In genomic region chr19:9946986-9947385, GRCm38 (mm10) we compare ENCODE assay signal across 13 mouse cellular contexts. TPM values are rescaled to one million over a fixed set of nuclear protein-coding genes. Genes with fewer than 3 reads are reported as not detected.
A peak's percentile ranks its signal among the peaks of the same experiment; 100 is the strongest.
DNase-seq lines count a peak whose midpoint lies in the region; ATAC-seq and TF ChIP-seq lines count a peak whose summit lies in the region.
"Had no signal": no experiment of that assay in that cellular context is flagged by ENCODE, and none has a peak within 500 bp of the region (broad histone marks: within the 10 kb centered on the region; RNA-seq: fewer than 3 reads in every experiment).

No protein-coding gene starts in this region.

- TF ChIP-seq CTCF in lung, adult 2 months (IDR thresholded peaks at IDR 0.05; ENCODE audit: insufficient read depth, low read length), result no peak

- no peak for TF ChIP-seq POLR2A in lung, adult 2 months (IDR thresholded peaks at IDR 0.05; ENCODE audit: borderline replicate concordance, extremely low read depth, low read depth, low read length)

- H3K4me3 ChIP-seq in lung, adult 2 months (replicated peaks; ENCODE audit: extremely low read depth, low read depth, low read length), result no peak overlapping the region
- H3K4me3 ChIP-seq: liver, embryonic 13.5 days had no signal

- WGBS in lung, adult 2 months, result 25% methylated on average over 3 of the region's 3 CpGs

- peaks cover 15% of the 10 kb centered on the region for H3K4me1 ChIP-seq in lung, adult 2 months (ENCODE audit: control insufficient read depth, insufficient read depth, low read length)

- DNase-seq in frontal cortex, postnatal 10 days (ENCODE audit: low spot score in 2 of 2), result no peak
- peak; percentile 39 to 51 for DNase-seq in lung, adult 18-20 months
- DNase-seq in lung, adult 2 months, result no peak
- peak; percentile 98 for DNase-seq in gonadal fat pad, adult 2 months (ENCODE audit: low read depth)
- DNase-seq in lung, postnatal 14 days, result peak; percentile 26
- DNase-seq in embryo, embryonic 9.5 days (ENCODE audit: extremely low spot score), result no peak
- DNase-seq in cerebellum, postnatal 10 days, result no peak
- DNase-seq: cerebellum, adult 8-10 months; layer of hippocampus, adult 9-11 months; liver, embryonic 13.5 days; retina, postnatal 1 day; thymus, adult 18-20 months had no signal

- ATAC-seq in frontal cortex, adult (ENCODE audit: low TSS enrichment), result peak; percentile 84

RNA-seq across cellular contexts. Expression of gene Fth1, which starts 33.4 kb away (rescaled TPM):
- 4,642 and 7,955 TPM in 2 replicates for polyA plus RNA-seq in lung, adult 2 months (2012; rRNA removed)
- polyA plus RNA-seq in gonadal fat pad, adult 2 months (2012; rRNA removed), result 2,066 and 2,440 TPM in 2 replicates

RNA-seq across cellular contexts. Expression of gene Incenp, which starts 47.6 kb away (rescaled TPM):
- 5.5 and 7.7 TPM in 2 replicates for polyA plus RNA-seq in lung, adult 2 months (2012; rRNA removed)
- 5.1 and 5.6 TPM in 2 replicates for polyA plus RNA-seq in gonadal fat pad, adult 2 months (2012; rRNA removed)

RNA-seq across cellular contexts. Expression of gene Best1, which starts 54.4 kb away (rescaled TPM):
- polyA plus RNA-seq in lung, adult 2 months (2012; rRNA removed), result 2.3 and 3.1 TPM in 2 replicates
- polyA plus RNA-seq in gonadal fat pad, adult 2 months (2012; rRNA removed), result 2.0 and 2.7 TPM in 2 replicates

RNA-seq across cellular contexts. Expression of gene Rab3il1, which starts 54.5 kb away (rescaled TPM):
- polyA plus RNA-seq in lung, adult 2 months (2012; rRNA removed), result 10.5 and 13.8 TPM in 2 replicates
- 28.9 and 31.0 TPM in 2 replicates for polyA plus RNA-seq in gonadal fat pad, adult 2 months (2012; rRNA removed)

Comparison
In these comparisons a context has a peak if more than half of its experiments do, and no peak if none do; other contexts are left out.
1. DNase-seq: peak in lung, adult 18-20 months (2 of 2), gonadal fat pad, adult 2 months (single experiment) and lung, postnatal 14 days (single experiment); none in frontal cortex, postnatal 10 days (0 of 2), lung, adult 2 months (single experiment), embryo, embryonic 9.5 days (single experiment) and cerebellum, postnatal 10 days (0 of 2).